Mouse (Mus musculus) liver, embryonic 11.5 days (tissue): ENCODE results near the gene Ppp3r1. TPM values are rescaled to one million over a fixed set of nuclear protein-coding genes. Genes with fewer than 3 reads are reported as not detected.

Experiments
- ATAC-seq: fragments of 200-750 bp; cut with Nextera tagmentation; replicated peaks from 2 replicates; pipeline ENCODE4 v1.8.0; 2017; ENCODE audit warnings: moderate number of reproducible peaks, mild to moderate bottlenecking, moderate TSS enrichment, moderate library complexity; ENCODE audit not compliant: low FRiP score
- DNase-seq: peaks from one replicate; pipeline ENCODE4 v3.0.0-alpha.2; 2017; ENCODE audit warnings: low spot score
- H3K27ac ChIP-seq: fragments of 300-500 bp; sonication (generic); 2 replicates; pipeline ENCODE4 v1.5.1; 2014; ENCODE audit warnings: mild to moderate bottlenecking, low read depth, low read length, control low read depth
- H3K27me3 ChIP-seq: fragments of 300-500 bp; sonication (generic); replicated peaks from 2 replicates; pipeline ENCODE4 v1.6.1; 2014; ENCODE audit warnings: low read length, mixed read lengths; ENCODE audit not compliant: control insufficient read depth, insufficient read depth
- H3K36me3 ChIP-seq: fragments of 300-500 bp; sonication (generic); 2 replicates; pipeline ENCODE4 v1.6.1; 2014; ENCODE audit warnings: mild to moderate bottlenecking, low read length, moderate library complexity, mixed read lengths; ENCODE audit not compliant: control insufficient read depth, insufficient read depth
- H3K4me1 ChIP-seq: fragments of 300-500 bp; sonication (generic); replicated peaks from 2 replicates; pipeline ENCODE4 v1.6.1; 2014; ENCODE audit warnings: low read length, mixed read lengths; ENCODE audit not compliant: control insufficient read depth, insufficient read depth
- H3K4me2 ChIP-seq: fragments of 300-500 bp; sonication (generic); 2 replicates; pipeline ENCODE4 v1.6.1; 2014; ENCODE audit warnings: mild to moderate bottlenecking, control low read depth, moderate library complexity
- H3K4me3 ChIP-seq: fragments of 300-500 bp; sonication (generic); 2 replicates; pipeline ENCODE4 v1.5.1; 2014; ENCODE audit warnings: low read depth, low read length, control low read depth
- H3K9ac ChIP-seq: fragments of 300-500 bp; sonication (generic); 2 replicates; pipeline ENCODE4 v1.6.1; 2014; ENCODE audit warnings: low read depth, low read length, control low read depth
- H3K9me3 ChIP-seq: fragments of 300-500 bp; sonication (generic); 2 replicates; pipeline ENCODE4 v1.6.1; 2016; ENCODE audit warnings: low read length, inconsistent platforms, mixed read lengths; ENCODE audit not compliant: control insufficient read depth
- WGBS: fragments of 180-500 bp; shearing (Covaris S2); extraction: QIAGEN DNeasy Blood & Tissue Kit; methylation state at CpG from one replicate; pipeline ENCODE4 v1.1.7; 2014; 5-methylcytosine and 5-hydroxymethylcytosine counted together
- polyA plus RNA-seq: library from polyadenylated mRNA; unstranded; fragments of >200 nt; fragmentation: Nextera tagmentation; extraction: Ambion mirVana; gene quantifications from 2 replicates; pipeline ENCODE4 v1.2.1, GENCODE M21; 2014

Ppp3r1 gene
- 79.5 and 88.8 TPM in 2 replicates for polyA plus RNA-seq

DNA sequence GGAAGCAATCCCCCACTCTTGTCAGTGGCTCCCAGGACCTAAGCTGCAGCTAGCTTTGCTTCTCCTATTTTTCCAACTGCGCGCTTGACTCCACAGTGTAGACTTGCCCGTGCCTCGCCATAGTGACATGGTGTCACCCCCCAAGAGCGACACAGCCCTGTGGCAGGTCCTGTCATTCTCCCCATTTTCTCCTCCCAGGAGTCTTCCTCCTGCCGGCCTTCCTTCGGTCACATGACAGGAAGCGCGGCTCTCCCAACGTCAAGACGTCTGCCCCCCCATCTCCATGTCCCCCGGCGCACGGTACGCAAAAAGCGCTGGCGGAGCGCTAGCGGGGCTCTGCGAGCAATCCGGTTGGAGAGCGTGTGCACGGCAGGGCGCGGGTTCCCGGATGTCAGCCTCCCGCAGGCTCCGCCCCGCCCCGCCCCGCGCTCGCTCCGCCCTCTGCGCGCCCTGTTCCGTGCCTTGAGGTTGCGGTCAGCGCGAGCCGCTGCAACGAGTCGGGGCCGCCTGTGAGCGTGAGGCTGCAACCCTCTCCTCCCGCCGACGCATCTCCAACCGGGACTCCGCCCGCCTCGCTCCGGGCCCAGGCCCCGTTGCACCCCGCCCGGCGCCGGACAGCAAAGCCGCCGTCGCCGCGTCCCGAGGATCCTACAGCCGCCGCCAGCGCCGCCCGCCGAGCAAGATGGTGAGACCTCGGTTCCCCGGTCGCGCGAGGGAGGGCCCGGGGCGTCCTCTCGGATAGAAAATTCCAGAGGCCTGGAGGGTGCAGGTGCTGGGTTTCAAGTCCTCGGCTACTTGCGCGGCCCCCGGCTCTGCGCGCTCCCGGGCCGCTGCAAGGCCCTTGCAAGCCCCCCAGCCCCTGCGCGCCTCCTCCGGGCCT lies at the start of gene Ppp3r1:
Ppp3r1 (plus strand) TSS at position 406 of the 880 bp plus-strand sequence.
- WGBS, result under 1% methylated on average over 84 of the region's 89 CpGs
- Histone ChIP-seq H3K27ac (peak within 1 kb of the TSS; percentile 98), H3K9me3 (no peaks in the 10 kb centered on the region), H3K9ac (peak within 1 kb of the TSS; percentile 97), H3K4me3 (peak within 1 kb of the TSS; percentile 98), H3K27me3 (no peaks in the 10 kb centered on the region), H3K36me3 (peaks cover 2% of the 10 kb centered on the region; the same call in 1 of the 2 replicates), H3K4me1 (peaks cover 18% of the 10 kb centered on the region), H3K4me2 (peak within 1 kb of the TSS; percentile 76)
- DNase-seq (peak; percentile 95), ATAC-seq (peak; percentile 96)

DNA sequence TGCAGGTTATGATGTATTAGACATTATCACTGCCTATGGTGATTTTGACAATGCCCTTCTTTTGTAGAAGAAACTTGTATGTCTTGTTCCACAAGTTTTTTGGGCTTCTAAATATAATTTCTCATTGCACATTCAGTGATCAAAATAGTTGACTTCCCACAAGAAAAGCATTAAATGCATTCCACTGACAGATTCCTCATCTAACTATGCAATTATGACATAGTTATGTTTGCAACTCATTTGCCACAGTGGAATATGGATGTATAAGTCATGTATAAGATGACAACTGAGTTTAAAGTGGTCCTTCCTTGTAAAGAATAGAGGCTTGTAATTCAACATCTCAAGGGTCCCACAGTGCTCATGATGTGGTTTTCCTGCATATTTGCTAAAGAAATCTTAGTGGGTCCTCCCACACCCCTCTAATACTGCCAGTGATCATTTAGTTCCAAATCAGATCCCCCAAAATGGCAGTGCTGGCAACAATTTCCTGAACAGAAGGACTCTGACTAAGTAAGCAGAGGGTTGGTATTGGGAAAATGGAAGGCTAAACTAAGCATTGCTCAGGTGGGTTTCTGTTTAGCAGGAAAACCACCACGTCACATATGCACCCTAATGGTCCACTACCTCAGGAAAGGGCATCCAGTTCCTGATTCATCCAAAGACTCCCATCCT lies 46.5 kb upstream of the Ppp3r1 start:
- H3K36me3 ChIP-seq, result no peaks in the 10 kb centered on the region
- H3K4me2 ChIP-seq, result no peak overlapping the region

DNA sequence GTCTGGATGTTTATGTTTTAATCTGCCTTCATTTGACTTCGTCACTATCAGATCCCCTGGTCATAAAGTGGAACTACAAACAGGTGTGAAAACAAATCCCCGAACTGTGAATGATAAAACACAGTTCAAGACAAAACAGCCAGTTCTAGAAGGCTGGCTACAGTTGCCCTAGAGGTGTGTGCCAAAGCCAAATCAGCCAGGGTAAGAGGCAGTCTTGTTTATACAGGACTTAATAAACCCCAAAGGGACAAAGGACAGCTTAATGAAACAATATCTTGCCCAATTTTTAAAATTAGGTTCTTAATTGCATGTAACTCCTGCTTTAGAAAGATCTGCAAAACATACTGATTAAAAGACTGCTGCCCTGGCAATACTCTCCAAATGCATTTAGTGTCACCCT lies 32.6 kb upstream of the Ppp3r1 start:
- ATAC-seq, result no peak
- Histone ChIP-seq H3K27me3 (no peaks in the 10 kb centered on the region), H3K9ac (no peak overlapping the region), H3K9me3 (no peaks in the 10 kb centered on the region), H3K4me2 (no peak overlapping the region), H3K27ac (no peak overlapping the region), H3K4me3 (no peak overlapping the region), H3K36me3 (no peaks in the 10 kb centered on the region), H3K4me1 (no peaks in the 10 kb centered on the region)
- 67% methylated on average over 2 of the region's 2 CpGs for WGBS
- DNase-seq, result no peak

More for the DNA sequence above, 46.5 kb upstream of the Ppp3r1 start:
- Histone ChIP-seq H3K4me3 (no peak overlapping the region), H3K9me3 (no peaks in the 10 kb centered on the region), H3K27ac (no peak overlapping the region), H3K27me3 (no peaks in the 10 kb centered on the region), H3K4me1 (no peaks in the 10 kb centered on the region), H3K9ac (no peak overlapping the region)
- no peak for DNase-seq
- 66% methylated on average over 1 of the region's 1 CpGs for WGBS
- no peak for ATAC-seq

DNA sequence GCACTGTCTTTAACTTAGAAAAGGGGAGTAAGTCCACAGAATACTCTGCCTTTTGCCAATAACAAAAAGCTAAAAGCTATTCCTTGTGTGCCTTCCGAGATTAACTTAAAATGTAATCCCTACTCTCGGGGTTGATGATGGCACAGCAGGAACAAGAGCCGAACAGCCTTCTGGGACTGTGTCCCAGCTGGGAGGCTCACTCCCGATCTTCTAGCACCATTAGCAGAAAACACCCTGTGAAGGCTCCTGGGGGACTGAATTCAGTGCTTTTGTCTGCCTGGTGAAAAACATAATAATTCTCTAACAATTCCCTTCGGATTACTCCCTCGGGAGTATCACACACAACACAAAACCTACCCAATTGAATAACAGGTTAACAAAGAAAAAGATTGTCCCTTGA lies 23.4 kb upstream of the Ppp3r1 start:
- DNase-seq, result no peak
- no peak overlapping the region for H3K4me3 ChIP-seq
- H3K36me3 ChIP-seq, result no peaks in the 10 kb centered on the region
- no peaks in the 10 kb centered on the region for H3K9me3 ChIP-seq
- H3K4me1 ChIP-seq, result no peaks in the 10 kb centered on the region
- H3K27ac ChIP-seq, result no peak overlapping the region
- no peak overlapping the region for H3K9ac ChIP-seq
- H3K27me3 ChIP-seq, result no peaks in the 10 kb centered on the region
- ATAC-seq, result no peak
- H3K4me2 ChIP-seq, result no peak overlapping the region
- WGBS, result 59% methylated on average over 6 of the region's 6 CpGs

DNA sequence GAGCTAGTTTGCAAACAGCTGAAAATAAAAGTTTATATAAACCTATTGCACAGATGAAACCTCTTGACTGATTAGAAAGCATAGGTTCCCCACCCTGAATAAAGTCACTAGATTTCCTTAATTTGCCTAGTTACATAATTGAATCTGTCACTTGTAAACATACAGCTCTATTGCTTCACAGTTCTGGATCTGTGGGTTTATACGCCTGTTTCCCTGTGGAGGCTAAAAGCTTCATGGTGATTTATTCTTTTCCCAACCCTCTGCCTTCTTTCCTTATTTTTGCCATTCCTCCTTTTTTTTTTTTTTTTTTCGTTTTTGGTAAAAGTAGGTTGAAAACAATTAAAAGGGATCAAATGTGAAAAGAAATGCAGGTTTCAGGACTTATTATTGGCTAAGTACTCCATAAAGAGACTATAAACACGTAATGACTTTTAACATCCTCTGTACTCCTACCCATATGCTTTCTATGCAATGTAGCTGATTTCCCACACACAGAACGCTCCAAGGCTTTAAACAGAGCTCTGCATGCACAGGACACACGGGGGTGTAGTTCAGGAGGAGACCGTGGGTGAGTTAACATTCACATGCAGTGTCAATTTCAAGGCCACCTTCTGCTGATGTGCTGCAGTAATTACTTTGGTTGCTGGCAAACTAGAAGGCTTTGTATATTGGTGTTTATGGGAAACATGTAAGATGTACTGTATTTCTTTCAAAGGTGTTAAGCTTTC lies 20.6 kb upstream of the Ppp3r1 start:
- H3K4me3 ChIP-seq, result no peak overlapping the region
- H3K9me3 ChIP-seq, result no peaks in the 10 kb centered on the region
- DNase-seq, result no peak
- no peak overlapping the region for H3K9ac ChIP-seq
- 63% methylated on average over 6 of the region's 6 CpGs for WGBS
- no peak overlapping the region for H3K27ac ChIP-seq
- no peak for ATAC-seq
- H3K4me1 ChIP-seq, result no peaks in the 10 kb centered on the region
- no peak overlapping the region for H3K4me2 ChIP-seq
- no peaks in the 10 kb centered on the region for H3K36me3 ChIP-seq
- H3K27me3 ChIP-seq, result no peaks in the 10 kb centered on the region

DNA sequence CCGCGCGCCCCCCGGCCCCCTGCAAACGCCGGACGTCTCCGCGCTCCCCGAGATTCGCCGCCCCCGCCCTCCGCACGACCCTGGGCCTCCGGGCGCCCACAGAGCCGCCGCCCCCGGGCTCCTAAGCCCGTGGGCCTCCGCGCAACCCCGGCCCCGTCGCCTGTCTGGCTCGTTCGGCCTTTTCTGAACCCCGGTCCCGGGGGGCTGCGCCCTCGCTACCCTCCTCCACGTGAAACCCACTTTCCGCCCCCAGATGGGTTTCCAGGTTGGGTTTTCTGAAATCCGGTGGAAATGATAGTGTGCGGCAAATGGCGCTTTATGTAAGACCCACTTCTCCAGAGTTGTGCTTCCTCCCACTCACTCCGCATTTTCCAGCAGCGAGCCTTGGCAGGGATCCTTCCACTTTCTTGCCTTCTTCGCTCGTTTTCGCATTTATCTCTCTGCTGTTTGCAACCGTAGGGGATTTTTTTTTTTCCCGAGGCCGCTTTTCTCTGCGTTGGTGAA lies 727 bp downstream of the Ppp3r1 start:
- under 1% methylated on average over 32 of the region's 46 CpGs for WGBS
- H3K9me3 ChIP-seq, result no peaks in the 10 kb centered on the region

DNA sequence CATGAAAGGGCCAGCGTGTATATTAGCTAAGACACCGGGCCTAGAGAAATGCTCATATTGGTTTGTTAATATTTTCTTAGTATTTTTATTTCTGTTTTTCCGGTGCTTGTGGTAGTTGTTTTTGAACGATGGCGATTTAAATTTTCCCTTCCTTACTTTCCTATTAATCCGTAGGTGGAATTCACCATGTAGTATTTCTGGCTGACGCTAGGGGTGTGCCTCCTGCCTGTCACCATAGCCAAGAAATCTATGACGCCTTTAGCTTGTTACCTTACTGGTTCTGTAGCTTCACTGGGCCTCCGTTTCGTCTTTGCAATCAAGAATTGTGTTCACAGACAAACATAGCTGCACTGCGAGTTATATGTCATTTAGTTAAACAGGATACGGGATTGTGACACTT lies 1.2 kb downstream of the Ppp3r1 start:
- ATAC-seq (0 out of 2 replicates have a peak, but pooled peaks have one; percentile 27), DNase-seq (no peak)
- Histone ChIP-seq H3K27me3 (no peaks in the 10 kb centered on the region), H3K9me3 (no peaks in the 10 kb centered on the region), H3K4me1 (peaks cover 20% of the 10 kb centered on the region), H3K27ac (peak overlapping the region; percentile 98), H3K4me2 (peak overlapping the region; percentile 76), H3K36me3 (peaks cover 2% of the 10 kb centered on the region; the same call in 1 of the 2 replicates), H3K4me3 (peak overlapping the region; percentile 98), H3K9ac (peak overlapping the region; percentile 97)
- under 1% methylated on average over 12 of the region's 12 CpGs for WGBS

More for the DNA sequence above, 727 bp downstream of the Ppp3r1 start:
- Histone ChIP-seq H3K4me2 (peak overlapping the region; percentile 76), H3K27me3 (no peaks in the 10 kb centered on the region), H3K4me1 (peaks cover 20% of the 10 kb centered on the region), H3K27ac (peak overlapping the region; percentile 98), H3K9ac (peak overlapping the region; percentile 97), H3K4me3 (peak overlapping the region; percentile 98), H3K36me3 (peaks cover 2% of the 10 kb centered on the region; the same call in 1 of the 2 replicates)
- DNase-seq (peak; percentile 64), ATAC-seq (peak; percentile 56)

DNA sequence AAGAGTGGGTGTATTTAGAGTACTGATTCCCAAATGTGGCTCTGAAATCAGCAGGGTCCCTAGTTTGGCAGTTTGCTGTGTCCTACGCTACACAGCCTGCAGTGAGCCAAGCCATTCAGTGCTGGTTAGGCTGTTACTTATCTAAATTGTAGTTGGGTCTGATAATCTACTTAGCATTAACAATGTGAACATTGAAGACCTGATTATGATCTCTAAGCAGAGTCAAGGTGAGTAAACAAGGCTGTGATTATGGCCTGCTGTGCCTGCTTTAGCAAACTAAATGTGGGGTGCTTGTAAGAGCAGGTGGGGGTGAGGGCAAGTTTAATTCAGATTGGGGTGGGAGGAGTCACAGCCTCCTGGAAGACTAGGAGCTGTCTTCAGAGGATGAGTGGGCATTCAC lies 4.9 kb downstream of the Ppp3r1 start:
- Histone ChIP-seq H3K36me3 (peaks cover 2% of the 10 kb centered on the region; the same call in 1 of the 2 replicates), H3K9me3 (no peaks in the 10 kb centered on the region), H3K27ac (no peak overlapping the region), H3K27me3 (no peaks in the 10 kb centered on the region), H3K4me2 (no peak overlapping the region), H3K9ac (no peak overlapping the region), H3K4me3 (no peak overlapping the region), H3K4me1 (peaks cover 24% of the 10 kb centered on the region)
- 85% methylated on average over 1 of the region's 1 CpGs for WGBS
- DNase-seq (no peak), ATAC-seq (no peak)
